Mouse (Mus musculus) liver, embryonic 16.5 days (tissue): ENCODE results near the gene Epb41l4b. TPM values are rescaled to one million over a fixed set of nuclear protein-coding genes. Genes with fewer than 3 reads are reported as not detected.

Experiments used
- ATAC-seq: fragments of 200-750 bp; cut with Nextera tagmentation; 2 replicates; pipeline ENCODE4 v1.8.0; 2017; ENCODE audit warnings: low read depth, mild to moderate bottlenecking, moderate number of reproducible peaks, moderate library complexity
- H3K27ac ChIP-seq: fragments of 300-500 bp; sonication (generic); 2 replicates; pipeline ENCODE4 v1.5.1; 2014; ENCODE audit warnings: mild to moderate bottlenecking, low read length
- H3K27me3 ChIP-seq: fragments of 300-500 bp; sonication (generic); 2 replicates; pipeline ENCODE4 v1.6.1; 2014; ENCODE audit warnings: low read depth, low read length, mixed read lengths; ENCODE audit not compliant: control insufficient read depth, insufficient read depth
- H3K36me3 ChIP-seq: fragments of 300-500 bp; sonication (generic); 2 replicates; pipeline ENCODE4 v1.6.1; 2014; ENCODE audit warnings: mild to moderate bottlenecking; ENCODE audit not compliant: control insufficient read depth, insufficient read depth
- H3K4me1 ChIP-seq: fragments of 300-500 bp; sonication (generic); 2 replicates; pipeline ENCODE4 v1.6.1; 2014; ENCODE audit warnings: low read depth, low read length, mixed read lengths; ENCODE audit not compliant: control insufficient read depth
- H3K4me2 ChIP-seq: fragments of 300-500 bp; sonication (generic); 2 replicates; pipeline ENCODE4 v1.6.1; 2014; ENCODE audit warnings: low read depth, low read length, mixed read lengths
- H3K4me3 ChIP-seq: fragments of 300-500 bp; sonication (generic); 2 replicates; pipeline ENCODE4 v1.5.1; 2014; ENCODE audit warnings: low read depth, mild to moderate bottlenecking, low read length
- H3K9ac ChIP-seq: fragments of 300-500 bp; sonication (generic); 2 replicates; pipeline ENCODE4 v1.6.1; 2014; ENCODE audit warnings: low read depth, low read length
- H3K9me3 ChIP-seq: fragments of 300-500 bp; sonication (generic); replicated peaks from 2 replicates; pipeline ENCODE4 v1.6.1; 2016; ENCODE audit warnings: low read length; ENCODE audit not compliant: control insufficient read depth
- whole genome bisulfite sequencing: fragments of 180-500 bp; shearing (Covaris S2); extraction: QIAGEN DNeasy Blood & Tissue Kit; methylation state at CpG from one replicate; pipeline ENCODE4 v1.1.7; 2014; ENCODE audit not compliant: insufficient replicate concordance; 5-methylcytosine and 5-hydroxymethylcytosine counted together
- polyA plus RNA-seq: library from polyadenylated mRNA; unstranded; fragments of >200 nt; fragmentation: Nextera tagmentation; extraction: Ambion mirVana; gene quantifications from 2 replicates; pipeline ENCODE4 v1.2.1, GENCODE M21; 2015

Epb41l4b gene
- polyA plus RNA-seq, 1 experiment from 2014 or later: 2.0 TPM

- H3K9me3 ChIP-seq: no peaks in the 10 kb centered on the region
- no peaks in the 10 kb centered on the region for H3K4me1 ChIP-seq
- peaks cover 28% of the 10 kb centered on the region for H3K27me3 ChIP-seq
- H3K4me2 ChIP-seq: peak overlapping the region; percentile 59
- no peak overlapping the region for H3K27ac ChIP-seq
- 5% methylated on average over 45 of the region's 45 CpGs for WGBS
- ATAC-seq: no peak
- H3K36me3 ChIP-seq: no peaks in the 10 kb centered on the region
- peak overlapping the region; percentile 39 for H3K4me3 ChIP-seq
- no peak overlapping the region for H3K9ac ChIP-seq
These were observed 153.6 kb downstream of the Epb41l4b start for GRCm38 (mm10) chr4:56989431-56990214.

GRCm38 (mm10) chr4:56965586-56966179, 177.6 kb downstream of the Epb41l4b start:
- Histone ChIP-seq H3K9ac (no peak overlapping the region), H3K4me3 (no peak overlapping the region), H3K36me3 (no peaks in the 10 kb centered on the region), H3K27me3 (no peaks in the 10 kb centered on the region), H3K4me2 (no peak overlapping the region), H3K9me3 (no peaks in the 10 kb centered on the region), H3K4me1 (no peaks in the 10 kb centered on the region), H3K27ac (no peak overlapping the region)
- WGBS: 33% methylated on average over 7 of the region's 7 CpGs
- ATAC-seq: no peak

GRCm38 (mm10) chr4:56963687-56964086, 179.6 kb downstream of the Epb41l4b start:
- Histone ChIP-seq H3K4me1 (no peaks in the 10 kb centered on the region), H3K4me2 (no peak overlapping the region), H3K9ac (no peak overlapping the region), H3K27ac (no peak overlapping the region), H3K27me3 (no peaks in the 10 kb centered on the region), H3K36me3 (no peaks in the 10 kb centered on the region), H3K4me3 (no peak overlapping the region), H3K9me3 (no peaks in the 10 kb centered on the region)
- 78% methylated on average over 6 of the region's 6 CpGs for WGBS
- ATAC-seq: no peak

- H3K9me3 ChIP-seq: no peaks in the 10 kb centered on the region
- H3K36me3 ChIP-seq: no peaks in the 10 kb centered on the region
- 72% methylated on average over 12 of the region's 12 CpGs for WGBS
- H3K4me1 ChIP-seq: no peaks in the 10 kb centered on the region
- no peak overlapping the region for H3K9ac ChIP-seq
- ATAC-seq: no peak
- no peaks in the 10 kb centered on the region for H3K27me3 ChIP-seq
- H3K4me3 ChIP-seq: no peak overlapping the region
- H3K27ac ChIP-seq: no peak overlapping the region
- H3K4me2 ChIP-seq: no peak overlapping the region
These were observed 181.8 kb downstream of the Epb41l4b start for GRCm38 (mm10) chr4:56961320-56961925.

GRCm38 (mm10) chr4:56957518-56957917, 185.7 kb downstream of the Epb41l4b start:
- H3K4me3 ChIP-seq: no peak overlapping the region
- no peaks in the 10 kb centered on the region for H3K36me3 ChIP-seq
- no peak for ATAC-seq
- H3K27ac ChIP-seq: no peak overlapping the region
- H3K4me2 ChIP-seq: no peak overlapping the region
- no peak overlapping the region for H3K9ac ChIP-seq
- H3K4me1 ChIP-seq: no peaks in the 10 kb centered on the region; the same call in 1 of the 2 replicates
- H3K9me3 ChIP-seq: no peaks in the 10 kb centered on the region
- WGBS: 32% methylated on average over 9 of the region's 9 CpGs
- no peaks in the 10 kb centered on the region for H3K27me3 ChIP-seq

GRCm38 (mm10) chr4:56953235-56953634, 190.0 kb downstream of the Epb41l4b start:
- Histone ChIP-seq H3K4me3 (no peak overlapping the region), H3K27ac (no peak overlapping the region), H3K4me2 (no peak overlapping the region), H3K27me3 (no peaks in the 10 kb centered on the region), H3K9ac (no peak overlapping the region), H3K4me1 (no peaks in the 10 kb centered on the region; the same call in 1 of the 2 replicates), H3K9me3 (no peaks in the 10 kb centered on the region), H3K36me3 (no peaks in the 10 kb centered on the region)
- ATAC-seq: no peak
- WGBS: 50% methylated on average over 6 of the region's 6 CpGs

- Histone ChIP-seq H3K4me1 (no peaks in the 10 kb centered on the region; the same call in 1 of the 2 replicates), H3K4me3 (no peak overlapping the region), H3K36me3 (no peaks in the 10 kb centered on the region), H3K27me3 (no peaks in the 10 kb centered on the region), H3K9me3 (no peaks in the 10 kb centered on the region), H3K4me2 (no peak overlapping the region), H3K9ac (no peak overlapping the region), H3K27ac (no peak overlapping the region)
- WGBS: 61% methylated on average over 3 of the region's 3 CpGs
- no peak for ATAC-seq
These were observed 191.5 kb downstream of the Epb41l4b start for GRCm38 (mm10) chr4:56951701-56952100.

- Histone ChIP-seq H3K27me3 (no peaks in the 10 kb centered on the region), H3K9me3 (no peaks in the 10 kb centered on the region), H3K4me3 (no peak overlapping the region), H3K27ac (no peak overlapping the region), H3K9ac (no peak overlapping the region), H3K4me1 (peaks cover 8% of the 10 kb centered on the region), H3K4me2 (no peak overlapping the region), H3K36me3 (no peaks in the 10 kb centered on the region)
- whole genome bisulfite sequencing: 29% methylated on average over 6 of the region's 6 CpGs
- ATAC-seq: no peak
These were observed 193.7 kb downstream of the Epb41l4b start for GRCm38 (mm10) chr4:56949494-56949893.
